Mouse (Mus musculus) liver, embryonic 13.5 days (tissue): Measurements from ENCODE around the gene Mterf1b. TPM values are rescaled to one million over a fixed set of nuclear protein-coding genes. Genes with fewer than 3 reads are reported as not detected.
"Not testable (repeated sequence)": the region's sequence is repeated elsewhere in the genome, so short reads cannot be mapped to it uniquely, and the experiment has no call there.

Experiments used
- ATAC-seq: fragments of 200-750 bp; cut with Nextera tagmentation; 2 replicates; pipeline ENCODE4 v1.8.0; 2017; ENCODE audit warnings: low read depth, mild to moderate bottlenecking, moderate number of reproducible peaks, moderate library complexity
- DNase-seq: peaks from one replicate; pipeline ENCODE4 v3.0.0; 2022
- H3K27ac ChIP-seq: fragments of 300-500 bp; sonication (generic); 2 replicates; pipeline ENCODE4 v1.5.1; 2015; ENCODE audit warnings: moderate library complexity, mild to moderate bottlenecking, inconsistent platforms
- H3K27me3 ChIP-seq: fragments of 300-500 bp; sonication (generic); 2 replicates; pipeline ENCODE4 v1.6.1; 2015; ENCODE audit warnings: mild to moderate bottlenecking, inconsistent platforms
- H3K36me3 ChIP-seq: fragments of 300-500 bp; sonication (generic); 2 replicates; pipeline ENCODE4 v1.6.1; 2015; ENCODE audit warnings: mild to moderate bottlenecking, inconsistent platforms
- H3K4me1 ChIP-seq: fragments of 300-500 bp; sonication (generic); replicated peaks from 2 replicates; pipeline ENCODE4 v1.6.1; 2015; ENCODE audit warnings: inconsistent platforms
- H3K4me2 ChIP-seq: fragments of 300-500 bp; sonication (generic); 2 replicates; pipeline ENCODE4 v1.6.1; 2015; ENCODE audit warnings: inconsistent platforms, mild to moderate bottlenecking, moderate library complexity
- H3K4me3 ChIP-seq: fragments of 300-500 bp; sonication (generic); replicated peaks from 2 replicates; pipeline ENCODE4 v1.5.1; 2015; ENCODE audit warnings: mild to moderate bottlenecking, inconsistent platforms
- H3K9ac ChIP-seq: fragments of 300-500 bp; sonication (generic); 2 replicates; pipeline ENCODE4 v1.6.1; 2015; ENCODE audit warnings: mild to moderate bottlenecking, inconsistent platforms
- H3K9me3 ChIP-seq: fragments of 300-500 bp; sonication (generic); replicated peaks from 2 replicates; pipeline ENCODE4 v1.6.1; 2016; ENCODE audit warnings: inconsistent platforms
- WGBS: fragments of 180-500 bp; shearing (Covaris S2); methylation state at CpG from one replicate; pipeline ENCODE4 v1.1.7; 2015; ENCODE audit not compliant: insufficient replicate concordance; 5-methylcytosine and 5-hydroxymethylcytosine counted together
- polyA plus RNA-seq: library from polyadenylated mRNA; unstranded; fragments of >200 nt; fragmentation: Nextera tagmentation; extraction: Ambion mirVana; gene quantifications from 2 replicates; pipeline ENCODE4 v1.2.1, GENCODE M21; 2015

Mterf1b gene
- 2.5 and 2.6 TPM in 2 replicates for polyA plus RNA-seq

DNA sequence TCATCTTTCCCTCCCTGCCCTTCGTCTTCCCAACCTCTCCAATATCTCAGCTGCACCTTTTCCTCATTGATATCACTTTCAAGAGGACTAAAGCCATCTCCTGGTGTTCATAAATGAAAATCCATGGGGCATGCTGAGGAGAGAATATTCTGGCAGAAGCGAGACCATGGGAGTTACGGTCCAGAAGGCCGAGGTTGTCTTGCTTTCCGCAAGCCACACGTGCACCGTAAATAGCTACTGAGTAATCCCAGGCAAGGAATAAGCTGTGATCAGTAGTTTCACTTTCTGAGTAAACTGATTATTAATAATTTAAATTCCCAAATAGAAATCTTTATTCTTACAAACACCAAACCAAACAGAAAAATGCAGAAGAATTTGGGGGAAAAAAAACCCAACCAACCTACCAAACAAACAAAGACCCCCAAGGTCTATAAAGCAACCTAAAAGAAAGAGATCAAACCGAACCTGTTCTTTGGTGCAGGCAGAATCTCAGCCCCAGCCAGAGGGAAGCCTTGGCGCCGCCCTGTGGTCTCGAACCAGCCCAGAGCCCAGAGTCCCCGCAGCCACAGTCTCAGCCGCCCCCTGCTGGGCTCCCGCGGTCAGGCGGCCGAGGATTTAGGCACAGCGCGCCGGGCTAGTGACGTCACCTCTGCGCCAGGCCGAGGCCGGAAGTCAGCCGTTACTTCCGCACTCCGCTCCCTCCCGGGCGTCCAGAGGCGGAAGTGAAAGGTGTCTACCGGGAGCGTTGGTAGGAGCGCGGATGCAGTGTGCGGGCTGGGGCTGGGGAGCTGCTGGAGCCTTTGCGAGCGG lies at the start of gene Mterf1b:
Gene Mterf1b, plus strand, starts transcription at position 697 of the 810 bp plus-strand sequence.
- DNase-seq, result peak; percentile 8
- H3K9me3 ChIP-seq, H3K27me3 ChIP-seq, H3K4me1 ChIP-seq, H3K27ac ChIP-seq, H3K36me3 ChIP-seq: not testable (repeated sequence)
- ATAC-seq, result peak; percentile 100
- WGBS, result 53% methylated on average over 12 of the region's 37 CpGs
- Histone ChIP-seq H3K9ac (peak within 1 kb of the TSS; percentile 73), H3K4me2 (peak within 1 kb of the TSS; percentile 74), H3K4me3 (peak within 1 kb of the TSS; percentile 68)

- not testable (repeated sequence) for H3K4me1 ChIP-seq
These were observed 32.6 kb upstream of the Mterf1b start for GRCm38 (mm10) chr5:4159418-4160071.

DNA sequence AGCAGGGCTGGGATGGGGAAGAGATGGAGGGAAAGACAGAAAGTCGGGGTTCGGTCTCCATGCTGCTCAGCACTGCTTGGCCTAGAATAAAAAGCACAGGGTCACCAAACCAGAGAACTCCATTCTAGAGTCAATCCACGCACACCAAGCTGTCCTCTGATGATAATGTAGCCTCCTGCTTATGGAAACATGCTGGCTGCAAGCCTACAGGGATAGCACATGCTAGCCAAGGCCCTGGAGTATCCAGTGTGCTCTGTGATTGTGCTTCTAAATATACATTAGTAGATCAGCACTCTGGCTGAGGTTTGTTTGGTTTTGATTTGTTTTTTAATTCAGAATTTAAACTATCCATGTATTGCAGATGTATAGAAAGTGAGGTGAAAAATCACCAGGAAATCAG lies 30.6 kb upstream of the Mterf1b start:
- Histone ChIP-seq H3K4me3 (no peak overlapping the region), H3K4me1 (no peaks in the 10 kb centered on the region), H3K27ac (no peak overlapping the region), H3K27me3 (no peaks in the 10 kb centered on the region), H3K4me2 (no peak overlapping the region), H3K9me3 (no peaks in the 10 kb centered on the region), H3K36me3 (no peaks in the 10 kb centered on the region), H3K9ac (no peak overlapping the region)
- no peak for ATAC-seq
- WGBS, result 66% methylated on average over 3 of the region's 3 CpGs
- no peak for DNase-seq

More at GRCm38 (mm10) chr5:4159418-4160071, 32.6 kb upstream of the Mterf1b start:
- 74% methylated on average over 4 of the region's 5 CpGs for WGBS
- H3K27ac ChIP-seq, H3K9me3 ChIP-seq, H3K4me3 ChIP-seq, DNase-seq, H3K27me3 ChIP-seq, H3K9ac ChIP-seq, H3K4me2 ChIP-seq, ATAC-seq, H3K36me3 ChIP-seq: not testable (repeated sequence)

DNA sequence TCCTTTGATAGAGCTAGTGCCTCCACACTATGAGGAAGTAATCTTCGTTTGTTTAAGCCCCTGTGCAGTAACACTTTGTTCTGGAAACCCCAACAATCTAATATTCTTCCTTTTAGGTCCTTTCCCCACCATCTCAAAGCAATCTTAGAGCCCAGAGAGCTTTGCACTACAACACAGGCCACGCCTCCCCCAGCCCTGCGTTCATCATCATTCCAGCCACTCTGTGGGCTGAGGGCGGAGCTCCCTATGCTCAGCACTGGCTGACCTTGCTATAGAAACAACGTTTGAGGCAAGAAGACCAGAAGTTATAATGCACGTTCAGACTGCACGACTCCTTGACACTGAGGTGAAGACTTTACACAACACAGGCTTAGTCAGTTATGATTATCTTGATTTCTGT lies 29.7 kb upstream of the Mterf1b start:
- Histone ChIP-seq H3K27ac (no peak overlapping the region), H3K9me3 (no peaks in the 10 kb centered on the region), H3K36me3 (no peaks in the 10 kb centered on the region), H3K4me1 (no peaks in the 10 kb centered on the region), H3K9ac (no peak overlapping the region), H3K4me3 (no peak overlapping the region), H3K27me3 (no peaks in the 10 kb centered on the region), H3K4me2 (no peak overlapping the region)
- ATAC-seq, result no peak
- WGBS, result 38% methylated on average over 7 of the region's 7 CpGs
- no peak for DNase-seq

GRCm38 (mm10) chr5:4167813-4168529 lies 24.2 kb upstream of the Mterf1b start:
- not testable (repeated sequence) for H3K4me3 ChIP-seq, H3K9me3 ChIP-seq, H3K4me2 ChIP-seq, H3K36me3 ChIP-seq, ATAC-seq, H3K27ac ChIP-seq, H3K9ac ChIP-seq, H3K4me1 ChIP-seq, DNase-seq, H3K27me3 ChIP-seq
- 55% methylated on average over 6 of the region's 6 CpGs for WGBS

DNA sequence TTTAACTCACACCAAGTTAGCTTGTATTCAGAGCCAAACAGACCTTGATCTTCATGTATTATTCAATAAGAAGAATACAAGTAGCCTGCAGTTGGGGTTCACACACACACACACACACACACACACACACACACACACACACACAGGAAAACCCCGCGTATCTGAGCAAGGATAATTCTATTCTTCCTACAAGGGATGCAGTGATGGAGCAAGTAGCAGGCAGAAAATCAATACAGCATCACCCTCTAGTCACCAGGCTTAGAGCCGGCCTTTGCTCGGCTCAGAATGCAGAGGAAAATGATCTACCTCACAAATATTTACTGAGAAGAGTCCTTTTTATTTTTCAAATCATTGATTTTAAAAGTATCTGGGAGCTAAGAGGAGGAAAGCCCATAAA lies 23.6 kb upstream of the Mterf1b start:
- not testable (repeated sequence) for H3K9ac ChIP-seq, DNase-seq, H3K4me1 ChIP-seq, ATAC-seq, H3K27ac ChIP-seq, H3K36me3 ChIP-seq, H3K4me3 ChIP-seq, H3K9me3 ChIP-seq, H3K4me2 ChIP-seq, H3K27me3 ChIP-seq
- WGBS, result 57% methylated on average over 4 of the region's 4 CpGs

DNA sequence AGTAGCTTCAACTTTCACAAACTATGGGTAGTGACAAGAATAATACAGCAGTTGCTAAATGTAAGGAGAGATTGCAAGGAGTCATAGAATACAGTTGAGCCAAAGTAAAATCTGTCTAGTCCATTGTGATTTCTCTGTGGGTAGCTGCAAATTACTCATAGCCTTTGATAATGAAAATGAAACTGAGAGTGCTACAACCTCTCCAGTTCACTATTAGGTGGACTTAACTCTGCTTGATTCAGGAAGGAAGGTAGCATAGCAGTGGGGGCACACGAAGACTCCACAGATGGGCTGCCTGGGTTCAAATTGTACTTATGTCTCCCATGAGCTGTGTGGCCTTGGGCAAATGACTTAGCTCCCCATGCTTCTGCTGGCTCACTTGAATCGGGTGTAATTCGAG lies 15.7 kb upstream of the Mterf1b start:
- H3K27ac ChIP-seq, H3K4me2 ChIP-seq, H3K36me3 ChIP-seq, H3K4me3 ChIP-seq, DNase-seq, H3K27me3 ChIP-seq, H3K9me3 ChIP-seq, H3K4me1 ChIP-seq, H3K9ac ChIP-seq, ATAC-seq: not testable (repeated sequence)
- 72% methylated on average over 3 of the region's 3 CpGs for WGBS

DNA sequence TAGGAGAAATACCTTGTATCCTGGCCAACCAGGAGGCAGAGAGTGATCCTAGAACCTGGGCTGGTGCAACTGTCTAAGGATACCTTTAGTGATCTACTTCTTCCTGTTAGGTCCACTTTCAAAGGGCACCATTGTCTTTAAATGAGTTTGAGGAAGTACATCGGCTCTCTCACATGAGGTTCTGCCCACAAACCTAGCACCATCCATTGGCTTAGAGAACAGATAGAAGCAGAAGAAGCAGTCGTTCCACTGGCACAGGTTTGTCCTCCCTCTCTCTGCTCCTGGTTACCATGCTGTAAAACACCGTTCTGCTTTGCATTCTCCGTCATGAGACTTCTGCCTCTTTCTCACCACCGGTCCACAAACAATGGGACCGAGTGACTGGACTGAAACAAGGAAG lies 12.8 kb upstream of the Mterf1b start:
- no peak for ATAC-seq

GRCm38 (mm10) chr5:4186815-4187214 lies 5.4 kb upstream of the Mterf1b start:
- Histone ChIP-seq H3K27ac (no peak overlapping the region), H3K9ac (no peak overlapping the region), H3K4me1 (no peaks in the 10 kb centered on the region), H3K9me3 (no peaks in the 10 kb centered on the region), H3K27me3 (no peaks in the 10 kb centered on the region), H3K4me3 (no peak overlapping the region), H3K36me3 (no peaks in the 10 kb centered on the region), H3K4me2 (no peak overlapping the region)
- 40% methylated on average over 4 of the region's 4 CpGs for WGBS
- ATAC-seq (no peak), DNase-seq (no peak)

More for the DNA sequence above, 12.8 kb upstream of the Mterf1b start:
- H3K27ac ChIP-seq, result no peak overlapping the region
- no peaks in the 10 kb centered on the region for H3K27me3 ChIP-seq
- no peaks in the 10 kb centered on the region for H3K4me1 ChIP-seq
- DNase-seq, result no peak
- H3K9ac ChIP-seq, result no peak overlapping the region
- no peak overlapping the region for H3K4me2 ChIP-seq
- H3K36me3 ChIP-seq, result no peaks in the 10 kb centered on the region
- H3K9me3 ChIP-seq, result no peaks in the 10 kb centered on the region
- 54% methylated on average over 6 of the region's 6 CpGs for WGBS
- no peak overlapping the region for H3K4me3 ChIP-seq

DNA sequence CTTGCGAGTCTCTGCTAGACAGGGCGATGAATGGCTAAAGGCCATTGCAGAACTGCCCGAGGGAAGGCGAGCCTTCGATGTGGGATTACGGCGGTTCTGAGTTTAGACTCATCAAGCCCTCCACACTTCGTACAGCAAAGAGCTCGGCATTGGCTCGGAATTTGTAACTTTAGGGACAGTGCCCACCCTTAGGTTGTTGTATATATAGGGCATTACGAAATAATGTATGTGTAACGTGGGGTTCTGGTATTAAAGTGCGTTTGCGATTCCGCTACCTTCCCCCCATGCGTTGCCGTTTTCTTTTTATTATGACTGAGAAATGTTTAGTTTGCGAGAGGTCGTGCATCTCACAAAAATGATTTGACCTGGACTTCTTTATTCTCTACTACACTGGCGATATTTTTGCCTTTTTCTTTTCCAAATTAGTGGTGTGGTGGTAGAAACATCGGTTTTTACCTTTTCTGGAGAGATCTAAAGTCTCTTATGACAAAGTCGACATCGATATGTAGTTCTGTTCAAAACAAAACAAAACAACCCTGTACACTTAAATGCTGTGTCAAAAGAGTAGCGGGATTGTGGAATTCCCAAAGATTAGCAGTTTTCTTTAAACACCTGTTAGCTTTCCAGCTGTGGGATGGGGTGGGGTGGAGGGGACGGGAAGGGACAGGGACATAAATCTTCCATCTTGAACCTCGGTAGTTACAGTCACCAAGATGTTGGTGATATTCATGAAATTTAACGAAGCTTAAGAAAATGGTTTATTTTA lies 497 bp downstream of the Mterf1b start:
- not testable (repeated sequence) for DNase-seq, H3K9me3 ChIP-seq, H3K36me3 ChIP-seq, H3K27ac ChIP-seq, H3K4me1 ChIP-seq, ATAC-seq, H3K27me3 ChIP-seq
- peak overlapping the region; percentile 68 for H3K4me3 ChIP-seq
- H3K9ac ChIP-seq, result peak overlapping the region; percentile 73
- 5% methylated on average over 15 of the region's 27 CpGs for WGBS
- peak overlapping the region; percentile 74 for H3K4me2 ChIP-seq

- peak overlapping the region; percentile 73 for H3K9ac ChIP-seq
- 48% methylated on average over 5 of the region's 5 CpGs for WGBS
- peak overlapping the region; percentile 68 for H3K4me3 ChIP-seq
- H3K27ac ChIP-seq, result no peak overlapping the region
- H3K4me2 ChIP-seq, result peak overlapping the region; percentile 74
- H3K36me3 ChIP-seq, result no peaks in the 10 kb centered on the region
- ATAC-seq, result no peak
- no peak for DNase-seq
- H3K9me3 ChIP-seq, result no peaks in the 10 kb centered on the region
- H3K27me3 ChIP-seq, result no peaks in the 10 kb centered on the region
- peaks cover 5% of the 10 kb centered on the region for H3K4me1 ChIP-seq
These were observed 1.1 kb downstream of the Mterf1b start for GRCm38 (mm10) chr5:4193247-4193628.
